Mouse (Mus musculus): Measurements from ENCODE around the gene Dab2ip. TPM values are rescaled to one million over a fixed set of nuclear protein-coding genes. Genes with fewer than 3 reads are reported as not detected.

Gene Dab2ip
- total and polyA plus RNA-seq, 3 experiments: 4.9 to 15.6 (median 7.8) TPM

DNA sequence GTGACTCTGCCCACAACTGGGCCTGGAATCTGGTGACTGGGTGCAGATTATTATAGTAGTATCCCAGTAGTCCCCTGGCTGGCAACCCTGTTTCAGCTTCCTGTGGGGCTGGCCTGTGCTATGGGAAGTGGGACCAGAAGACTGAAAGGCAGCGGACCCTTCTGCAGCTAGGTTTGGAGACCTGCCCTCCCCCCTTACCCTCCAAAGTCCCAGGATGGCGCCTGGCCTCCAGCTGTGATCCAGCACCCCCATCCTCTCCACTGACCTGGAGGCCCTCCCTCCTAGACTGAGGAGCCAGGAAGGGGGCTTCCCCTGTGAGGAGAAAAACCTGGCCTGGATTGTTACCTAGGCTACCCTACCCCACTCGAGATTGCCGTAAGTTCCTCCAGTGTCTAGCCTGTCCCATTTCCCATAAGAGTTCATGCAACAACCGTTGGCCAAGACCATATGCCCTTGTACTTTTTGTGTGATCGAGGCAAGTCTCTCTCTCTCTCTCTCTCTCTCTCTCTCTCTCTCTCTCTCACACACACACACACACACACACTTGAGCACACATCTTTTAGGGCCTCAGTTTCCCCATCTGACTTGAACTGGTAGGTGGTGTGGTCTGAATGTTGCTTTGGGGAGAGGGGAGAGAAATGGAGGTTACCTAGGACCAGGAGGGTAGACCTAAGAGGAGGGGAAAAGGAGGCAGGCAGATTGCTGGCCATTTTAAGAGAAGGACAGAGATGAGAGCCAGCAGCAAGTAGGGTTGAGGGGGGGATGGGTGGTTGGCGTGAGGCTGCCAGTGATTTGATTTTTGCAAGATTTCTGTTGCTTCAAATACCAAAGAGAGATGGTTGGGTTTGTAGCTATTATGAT lies 62.5 kb downstream of the Dab2ip start:
- Histone ChIP-seq H3K9me3 (replicated peaks; ENCODE audit: low read length) (no peaks in the 10 kb centered on the region), H3K27ac (ENCODE audit: insufficient read depth, low read depth) (no peak overlapping the region), H3K27me3 (replicated peaks) (no peaks in the 10 kb centered on the region), H3K79me2 (replicated peaks; ENCODE audit: control insufficient read depth, extremely low read depth, insufficient read depth, poor library complexity, severe bottlenecking) (no peaks in the 10 kb centered on the region), H3K4me2 (ENCODE audit: insufficient read depth, low read depth, poor library complexity, severe bottlenecking) (no peak overlapping the region), H3K36me3 (replicated peaks in 1 of 2; ENCODE audit: control insufficient read depth in 1 of 2, insufficient read depth in 1 of 2, low read length in 1 of 2) (peaks cover 0 to 8% of the 10 kb centered on the region in 2 experiments), H3K4me1 (ENCODE audit: control insufficient read depth in 1 of 2, insufficient read depth in 2 of 2) (peaks cover 34 to 86% of the 10 kb centered on the region in 2 experiments), H3K4me3 (replicated peaks in 1 of 3; ENCODE audit: low read depth in 2 of 3, low read length in 2 of 3, poor library complexity in 1 of 3) (no peak overlapping the region), H3K9ac (ENCODE audit: insufficient read depth, low read depth) (no peak overlapping the region)
- DNase-seq (ENCODE audit: extremely low read depth): no peak
- dilution Hi-C loops (cut with MboI; ENCODE audit: extremely low pct_ligation_motif_present, extremely low pct_unique_long_range_greater_than_20kb, low sequenced_read_pairs): no loop called here
- in situ Hi-C loops (cut with MboI; ENCODE audit: low pct_ligation_motif_present, low pct_unique_long_range_greater_than_20kb, low sequenced_read_pairs): no loop called here
- TF ChIP-seq ZKSCAN1 (IDR thresholded peaks at IDR 0.05; ENCODE audit: borderline replicate concordance, low read depth, low read length) (no peak), RCOR1 (conservative IDR thresholded peaks at IDR 0.05; ENCODE audit: low read depth, low read length) (no peak), MAZ (IDR thresholded peaks at IDR 0.05; ENCODE audit: low read depth, low read length) (peak; percentile 63; the same call in 1 of the 2 replicates), TCF12 (IDR thresholded peaks at IDR 0.05; ENCODE audit: low read depth, low read length) (no peak)

DNA sequence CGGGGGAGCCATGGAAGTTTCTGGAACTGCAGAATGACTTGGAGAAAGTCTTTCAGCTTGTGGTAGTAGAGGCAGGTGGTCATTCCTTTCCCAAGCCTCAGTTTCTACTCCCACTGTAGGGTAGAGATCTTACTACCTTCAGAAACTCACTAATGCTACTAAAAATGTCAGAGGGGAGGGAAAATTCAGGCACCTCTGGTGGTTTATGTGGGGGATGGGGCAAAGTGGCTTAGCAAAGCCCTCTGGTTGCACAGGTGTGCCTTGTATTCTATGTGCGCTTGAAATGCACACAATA lies 63.1 kb downstream of the Dab2ip start:
- no peaks in the 10 kb centered on the region for H3K9me3 ChIP-seq (replicated peaks; ENCODE audit: low read length)
- peaks cover 0 to 13% of the 10 kb centered on the region in 2 experiments for H3K36me3 ChIP-seq (replicated peaks in 1 of 2; ENCODE audit: control insufficient read depth in 1 of 2, insufficient read depth in 1 of 2, low read length in 1 of 2)
- H3K27ac ChIP-seq (ENCODE audit: insufficient read depth, low read depth): no peak overlapping the region
- peaks cover 28 to 81% of the 10 kb centered on the region in 2 experiments for H3K4me1 ChIP-seq (ENCODE audit: control insufficient read depth in 1 of 2, insufficient read depth in 2 of 2)
- TF ChIP-seq ELF1 (IDR thresholded peaks at IDR 0.05; ENCODE audit: low read depth, low read length) (no peak), POLR2A (IDR thresholded peaks at IDR 0.05; ENCODE audit: low read depth, low read length) (no peak), BHLHE40 (IDR thresholded peaks at IDR 0.05; ENCODE audit: low read depth, low read length) (no peak), E2F4 (IDR thresholded peaks at IDR 0.05; ENCODE audit: insufficient replicate concordance, low read depth, low read length) (no peak), EP300 (IDR thresholded peaks at IDR 0.05; ENCODE audit: low read length) (no peak), MAZ (IDR thresholded peaks at IDR 0.05; ENCODE audit: low read depth, low read length) (no peak), SMC3 (IDR thresholded peaks at IDR 0.05; ENCODE audit: low read depth, low read length) (no peak), GABPA (IDR thresholded peaks at IDR 0.05; ENCODE audit: insufficient replicate concordance, low read depth, low read length) (no peak)
- no peak overlapping the region for H3K4me3 ChIP-seq (replicated peaks in 1 of 3; ENCODE audit: low read depth in 2 of 3, low read length in 2 of 3, poor library complexity in 1 of 3)
- H3K9ac ChIP-seq (ENCODE audit: insufficient read depth, low read depth): no peak overlapping the region
- in situ Hi-C loops (cut with MboI; ENCODE audit: low pct_ligation_motif_present, low pct_unique_long_range_greater_than_20kb, low sequenced_read_pairs): no loop called here
- H3K27me3 ChIP-seq (replicated peaks): no peaks in the 10 kb centered on the region
- H3K4me2 ChIP-seq (ENCODE audit: insufficient read depth, low read depth, poor library complexity, severe bottlenecking): no peak overlapping the region
- no peak for DNase-seq (ENCODE audit: extremely low read depth)
- H3K79me2 ChIP-seq (replicated peaks; ENCODE audit: control insufficient read depth, extremely low read depth, insufficient read depth, poor library complexity, severe bottlenecking): no peaks in the 10 kb centered on the region
- dilution Hi-C loops (cut with MboI; ENCODE audit: extremely low pct_ligation_motif_present, extremely low pct_unique_long_range_greater_than_20kb, low sequenced_read_pairs): no loop called here

DNA sequence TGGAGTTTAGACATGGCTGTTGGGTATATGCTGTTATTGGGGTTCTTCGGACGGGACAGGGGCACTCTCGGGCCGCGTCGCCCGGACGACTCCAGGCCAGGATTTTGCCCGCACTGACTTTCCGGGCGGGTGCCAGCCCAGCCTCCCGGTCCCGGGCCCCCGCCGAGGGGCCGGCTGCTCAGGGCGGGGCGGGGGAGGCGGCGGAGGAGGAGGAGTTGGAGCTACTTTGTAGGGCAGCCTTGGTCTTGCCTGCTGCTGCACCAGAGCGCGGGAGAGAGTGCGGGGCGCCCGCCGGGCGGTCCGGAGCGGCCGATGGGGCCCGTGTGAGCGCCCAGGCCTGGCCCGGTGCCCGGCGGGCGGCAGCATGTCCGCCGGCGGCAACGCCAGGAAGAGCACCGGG lies 63.7 kb downstream of the Dab2ip start:
- no peaks in the 10 kb centered on the region for H3K79me2 ChIP-seq (replicated peaks; ENCODE audit: control insufficient read depth, extremely low read depth, insufficient read depth, poor library complexity, severe bottlenecking)
- no peaks in the 10 kb centered on the region for H3K27me3 ChIP-seq (replicated peaks)
- no peak overlapping the region for H3K27ac ChIP-seq (ENCODE audit: insufficient read depth, low read depth)
- H3K9ac ChIP-seq (ENCODE audit: insufficient read depth, low read depth): peak overlapping the region; percentile 43
- H3K36me3 ChIP-seq (replicated peaks in 1 of 2; ENCODE audit: control insufficient read depth in 1 of 2, insufficient read depth in 1 of 2, low read length in 1 of 2): peaks cover 0 to 15% of the 10 kb centered on the region in 2 experiments
- no peak for DNase-seq (ENCODE audit: extremely low read depth)
- H3K4me2 ChIP-seq (ENCODE audit: insufficient read depth, low read depth, poor library complexity, severe bottlenecking): no peak overlapping the region; the same call in 1 of the 2 replicates
- H3K4me1 ChIP-seq (ENCODE audit: control insufficient read depth in 1 of 2, insufficient read depth in 2 of 2): peaks cover 23 to 81% of the 10 kb centered on the region in 2 experiments
- H3K4me3 ChIP-seq (replicated peaks in 1 of 3; ENCODE audit: low read depth in 2 of 3, low read length in 2 of 3, poor library complexity in 1 of 3): peak overlapping the region; percentile 57 to 67 (median 60)
- in situ Hi-C loops (cut with MboI; ENCODE audit: low pct_ligation_motif_present, low pct_unique_long_range_greater_than_20kb, low sequenced_read_pairs): no loop called here
- H3K9me3 ChIP-seq (replicated peaks; ENCODE audit: low read length): no peaks in the 10 kb centered on the region
- dilution Hi-C loops (cut with MboI; ENCODE audit: extremely low pct_ligation_motif_present, extremely low pct_unique_long_range_greater_than_20kb, low sequenced_read_pairs): no loop called here
- TF ChIP-seq JUND (conservative IDR thresholded peaks at IDR 0.05; ENCODE audit: low read depth, low read length): no peak
- peak; percentile 95 for TF ChIP-seq MAZ (IDR thresholded peaks at IDR 0.05; ENCODE audit: low read depth, low read length)
- no peak for TF ChIP-seq KAT2A (IDR thresholded peaks at IDR 0.05; ENCODE audit: insufficient replicate concordance, low read length)
- TF ChIP-seq ZC3H11A (IDR thresholded peaks at IDR 0.05; ENCODE audit: low read depth, low read length): no peak
- no peak for TF ChIP-seq RCOR1 (conservative IDR thresholded peaks at IDR 0.05; ENCODE audit: low read depth, low read length)
- no peak for TF ChIP-seq TBP (conservative IDR thresholded peaks at IDR 0.05; ENCODE audit: low read depth, low read length)
- TF ChIP-seq NRF1 (IDR thresholded peaks at IDR 0.05; ENCODE audit: low read depth, low read length): no peak
- no peak for TF ChIP-seq MXI1 (IDR thresholded peaks at IDR 0.05; ENCODE audit: low read depth, low read length)
- no peak for TF ChIP-seq GABPA (IDR thresholded peaks at IDR 0.05; ENCODE audit: insufficient replicate concordance, low read depth, low read length)
- no peak for TF ChIP-seq CTCF (conservative IDR thresholded peaks at IDR 0.05 in 1 of 2, IDR thresholded peaks at IDR 0.05 in 1 of 2; ENCODE audit: low read depth in 2 of 2, low read length in 2 of 2)
- TF ChIP-seq POLR2A (IDR thresholded peaks at IDR 0.05; ENCODE audit: low read depth, low read length): peak; percentile 62; the same call in 1 of the 2 replicates
- 0 out of 2 replicates have a peak, but pooled peaks have one; percentile 39 for TF ChIP-seq UBTF (IDR thresholded peaks at IDR 0.05; ENCODE audit: low read depth, low read length)
- TF ChIP-seq CHD1 (IDR thresholded peaks at IDR 0.05; ENCODE audit: low read depth, low read length): no peak
- TF ChIP-seq CHD2 (IDR thresholded peaks at IDR 0.05; ENCODE audit: low read length): no peak
- TF ChIP-seq E2F4 (IDR thresholded peaks at IDR 0.05; ENCODE audit: insufficient replicate concordance, low read depth, low read length): no peak
- no peak for TF ChIP-seq ETS1 (conservative IDR thresholded peaks at IDR 0.05; ENCODE audit: low read depth, low read length)
- TF ChIP-seq POLR2AphosphoS2 (IDR thresholded peaks at IDR 0.05; ENCODE audit: low read depth, low read length): no peak
- peak; percentile 42; the same call in 1 of the 2 replicates for TF ChIP-seq TCF12 (IDR thresholded peaks at IDR 0.05; ENCODE audit: low read depth, low read length)
- no peak for TF ChIP-seq ELF1 (IDR thresholded peaks at IDR 0.05; ENCODE audit: low read depth, low read length)
